Mouse (Mus musculus) embryo, embryonic 9.5 days (tissue): ENCODE data around the gene Micall2.
A peak's percentile ranks its signal among the peaks of the same experiment; 100 is the strongest.
"Not testable (repeated sequence)": the region's sequence is repeated elsewhere in the genome, so short reads cannot be mapped to it uniquely, and the experiment has no call there.

Experiments
- DNase-seq: peaks from one replicate; pipeline ENCODE4 v3.0.0-alpha.2; 2017; ENCODE audit errors: extremely low spot score

Micall2 gene

GRCm38 (mm10) chr5:139735677-139736503 lies at the start of gene Micall2:
Micall2 (minus strand) TSS chr5:139736336.
- peak; percentile 98 for DNase-seq

DNA sequence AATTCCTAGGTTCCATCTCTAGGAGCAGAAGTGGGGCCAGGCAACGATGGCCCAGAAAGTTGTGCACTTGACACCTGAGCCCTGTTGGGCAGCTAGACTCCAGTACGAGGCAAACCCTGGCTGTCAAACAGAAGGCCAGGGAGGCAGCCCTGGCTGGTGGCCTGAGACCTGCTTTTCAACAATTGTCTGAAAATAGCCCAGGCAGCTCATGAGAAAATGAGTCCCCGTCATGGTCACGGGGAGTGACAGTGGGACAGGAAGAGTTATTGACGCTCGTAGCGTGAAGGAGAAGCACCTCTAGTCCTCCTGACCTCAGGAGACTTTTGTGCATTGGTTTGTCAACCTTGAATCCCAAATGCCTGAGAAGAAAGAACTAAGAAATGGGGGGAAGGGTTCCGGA lies 45.3 kb upstream of the Micall2 start:
- DNase-seq: no peak

GRCm38 (mm10) chr5:139776966-139777365 lies 40.8 kb upstream of the Micall2 start:
- DNase-seq: no peak

- DNase-seq: peak; percentile 95
Measured at GRCm38 (mm10) chr5:139775216-139775926, 39.2 kb upstream of the Micall2 start, which contains the start of gene Ints1. Ints1 (minus strand) TSS chr5:139775674.

DNA sequence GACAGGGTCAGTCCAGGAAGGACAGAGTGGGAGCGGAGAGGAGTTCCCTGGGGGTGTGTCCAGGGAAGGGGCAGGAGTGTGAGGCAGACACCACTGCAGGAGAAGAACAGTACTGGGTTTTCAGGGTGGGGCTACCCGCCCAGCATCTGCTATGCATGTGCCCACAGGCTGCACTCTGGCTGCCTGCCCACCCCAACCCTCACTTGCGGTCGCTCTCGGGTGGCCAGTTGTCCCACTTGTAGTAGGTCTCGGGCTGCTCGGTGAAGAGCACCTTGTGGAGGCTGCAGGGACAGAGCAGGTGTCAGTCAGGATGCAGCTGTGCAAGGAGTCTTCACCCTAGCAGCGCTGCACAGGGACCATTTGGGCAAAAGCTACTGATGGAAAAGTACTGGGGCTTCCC lies 32.1 kb upstream of the Micall2 start:
- DNase-seq: no peak

GRCm38 (mm10) chr5:139764296-139764695 lies 28.2 kb upstream of the Micall2 start:
- peak; percentile 32 for DNase-seq

DNA sequence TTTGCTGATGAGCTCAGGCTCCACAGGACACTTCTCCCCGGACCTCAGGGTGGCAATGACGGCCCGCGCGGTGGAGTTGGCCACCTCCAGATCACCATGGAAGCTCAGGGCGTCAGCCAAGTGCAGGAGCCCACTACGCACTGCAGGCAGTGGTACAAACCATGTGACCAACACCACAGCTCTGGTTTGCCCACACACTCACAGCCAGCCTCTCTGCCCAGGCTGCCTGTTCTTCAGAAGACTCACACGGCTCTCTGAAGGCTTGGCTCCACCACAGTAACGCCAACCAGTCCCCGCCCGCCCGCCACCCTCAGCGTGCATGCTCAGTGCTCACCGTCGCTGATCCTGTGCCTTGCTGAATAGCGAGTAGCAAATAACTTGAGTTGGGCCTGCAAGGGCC lies 22.0 kb upstream of the Micall2 start:
- no peak for DNase-seq

DNA sequence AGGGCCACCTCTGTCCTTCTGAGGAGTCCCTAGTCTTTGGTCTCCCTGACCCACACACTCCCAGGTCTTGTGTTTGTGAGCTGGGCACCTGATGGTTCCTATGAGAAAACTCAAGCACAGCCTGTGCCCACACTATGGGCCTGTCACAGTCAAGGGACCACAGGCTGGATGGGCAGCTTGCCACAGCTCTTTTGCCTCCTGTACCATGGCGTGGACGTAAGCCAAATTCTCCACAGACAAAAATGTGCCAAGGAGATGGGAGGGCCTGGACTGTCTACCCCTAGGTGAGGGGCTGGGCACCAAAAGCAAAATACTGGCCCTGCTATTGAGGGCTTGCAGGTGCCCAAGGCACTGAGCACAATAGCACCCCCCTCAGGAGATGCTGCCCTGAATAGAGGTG lies 20.4 kb upstream of the Micall2 start:
- DNase-seq: no peak

DNA sequence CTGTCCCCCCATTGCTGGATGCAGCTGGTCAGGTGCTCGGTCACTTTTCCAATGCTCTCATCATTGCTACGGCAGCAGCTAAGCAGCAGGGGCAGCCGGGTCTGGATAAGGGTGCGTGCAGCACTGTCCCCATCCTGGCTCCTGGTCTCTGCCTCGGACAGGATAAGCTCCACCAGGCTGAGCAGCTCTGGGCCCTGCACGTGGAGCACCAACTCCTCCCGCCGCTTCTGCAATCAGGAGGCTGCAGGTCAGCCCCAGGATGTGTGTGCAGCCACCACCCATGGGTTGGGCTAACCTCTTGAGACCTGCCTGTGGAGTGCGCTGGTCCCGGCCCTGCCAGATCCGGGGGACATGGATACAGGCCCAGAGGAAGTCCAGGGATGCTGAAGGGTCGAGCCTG lies 20.0 kb upstream of the Micall2 start:
- DNase-seq: no peak

GRCm38 (mm10) chr5:139754753-139755152 lies 18.6 kb upstream of the Micall2 start:
- DNase-seq: peak; percentile 61

GRCm38 (mm10) chr5:139750535-139750934 lies 14.4 kb upstream of the Micall2 start:
- peak; percentile 72 for DNase-seq

- DNase-seq: no peak
Measured at GRCm38 (mm10) chr5:139749413-139750125, 13.4 kb upstream of the Micall2 start.

- DNase-seq: peak; percentile 71
Measured at GRCm38 (mm10) chr5:139745771-139746170, 9.6 kb upstream of the Micall2 start.

DNA sequence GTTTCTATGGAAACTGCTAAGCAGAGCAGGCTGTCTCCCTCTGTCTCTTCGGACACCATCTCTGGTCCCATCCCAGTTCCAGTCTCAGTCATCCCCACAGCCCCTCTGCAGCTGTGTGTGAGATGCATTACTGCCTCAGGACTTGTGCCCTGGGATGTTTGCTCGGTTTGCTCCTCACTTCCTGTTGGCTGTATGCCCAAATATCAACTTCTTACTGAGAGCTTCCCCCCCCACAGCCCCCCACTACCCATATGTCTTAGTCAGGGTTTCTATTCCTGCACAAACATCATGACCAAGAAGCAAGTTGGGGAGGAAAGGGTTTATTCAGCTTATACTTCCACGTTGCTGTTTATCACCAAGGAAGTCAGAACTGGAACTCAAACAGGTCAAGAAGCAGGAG lies 6.5 kb upstream of the Micall2 start:
- not testable (repeated sequence) for DNase-seq

DNA sequence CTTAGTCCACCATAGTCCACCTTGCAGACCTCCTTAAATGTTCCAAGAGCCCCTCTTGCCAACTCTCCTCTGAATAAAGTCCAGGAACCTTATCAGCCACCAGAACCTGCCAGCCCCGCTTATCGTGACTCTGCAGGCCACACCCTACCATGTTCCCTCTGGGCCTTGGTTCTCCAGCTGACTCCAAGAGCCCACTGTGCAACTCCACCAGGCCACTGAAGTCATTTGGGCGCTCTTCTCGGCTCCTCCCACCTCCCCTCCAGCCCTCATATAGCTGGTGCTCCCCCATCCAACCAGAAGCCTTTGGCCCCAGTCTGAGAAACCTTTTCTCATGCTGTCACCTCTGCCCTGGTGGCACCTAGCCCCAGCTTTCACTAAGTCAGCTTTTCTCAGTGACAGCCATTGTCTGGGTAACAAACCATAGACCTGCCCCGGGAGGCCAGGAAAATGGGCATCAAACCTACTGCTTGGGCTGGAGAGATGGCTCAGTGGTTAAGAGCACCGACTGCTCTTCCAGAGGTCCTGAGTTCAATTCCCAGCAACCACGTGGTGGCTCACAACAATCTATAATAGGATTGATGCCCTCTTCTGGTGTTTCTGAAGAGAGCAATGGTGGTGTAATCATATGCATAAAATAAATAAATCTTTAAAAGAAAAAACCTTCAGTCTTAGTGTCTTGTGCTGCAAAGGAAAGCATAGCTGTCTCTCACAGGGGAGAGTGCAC lies 2.6 kb upstream of the Micall2 start:
- DNase-seq: no peak

- DNase-seq: no peak
Measured at GRCm38 (mm10) chr5:139737841-139738591, 1.9 kb upstream of the Micall2 start.

DNA sequence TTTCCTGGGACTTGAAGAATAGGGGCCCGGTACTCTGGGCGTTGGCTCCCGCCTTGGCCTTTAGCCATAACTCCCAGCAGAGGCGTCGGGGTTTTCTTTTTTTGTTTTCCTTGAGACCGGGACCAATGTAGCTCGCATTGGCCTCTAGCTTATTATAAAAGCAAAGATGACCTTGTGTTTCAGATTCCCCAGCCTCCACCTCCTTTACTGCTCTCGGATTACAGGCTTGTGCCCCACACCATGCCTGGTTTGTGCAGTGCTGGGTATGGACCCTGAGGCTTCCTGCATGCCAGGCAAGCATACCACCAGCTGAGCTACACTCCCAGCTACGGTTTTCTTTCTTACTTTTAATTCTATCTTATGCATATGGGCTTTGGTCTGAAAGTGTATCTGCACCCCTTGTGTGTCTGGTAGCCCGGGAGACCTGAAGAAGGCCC lies 386 bp upstream of the Micall2 start:
- no peak for DNase-seq

DNA sequence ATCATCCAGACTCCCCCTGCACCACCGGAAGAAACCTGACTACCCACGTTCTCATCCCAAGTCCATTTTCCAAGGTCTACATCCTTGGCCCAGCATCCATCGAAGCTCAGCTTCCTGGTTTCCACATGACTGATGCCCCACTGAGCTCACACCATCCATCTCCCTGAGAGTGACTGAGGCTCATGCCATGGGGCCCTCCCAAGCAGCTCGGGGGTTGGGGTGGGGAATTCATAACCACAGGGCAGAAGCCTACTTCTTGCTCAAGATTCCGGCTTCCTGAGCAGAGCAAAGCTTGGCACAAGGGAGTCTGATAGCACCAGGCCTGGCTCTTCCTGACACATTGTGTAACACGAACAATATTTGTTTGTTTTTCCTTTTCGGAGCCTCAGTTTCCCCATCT lies 1.4 kb downstream of the Micall2 start:
- no peak for DNase-seq

- no peak for DNase-seq
Measured at GRCm38 (mm10) chr5:139734016-139734415, 2.1 kb downstream of the Micall2 start.

- DNase-seq: no peak
Measured at GRCm38 (mm10) chr5:139732634-139733107, 3.5 kb downstream of the Micall2 start.
